Mouse (Mus musculus) right cerebral cortex, postnatal 10 days (tissue): ENCODE measurements around the gene Mrpl55.

Experiments
- DNase-seq, 2 experiments: peaks; one replicate each; pipeline ENCODE4 v3.0.0; 2021; ENCODE audit warnings: low spot score in 2 of 2

Gene Mrpl55

GRCm38 (mm10) chr11:59227604-59228121 lies 25.4 kb downstream of the Mrpl55 start:
- peak; percentile 55 to 69 for DNase-seq

- DNase-seq, result peak; percentile 97
Measured at GRCm38 (mm10) chr11:59228122-59228953, 26.1 kb downstream of the Mrpl55 start, which contains the start of gene Arf1. Gene Arf1 (minus strand): TSS chr11:59228270.

- peak; percentile 67 to 74 for DNase-seq
Measured at GRCm38 (mm10) chr11:59230144-59230760, 28.0 kb downstream of the Mrpl55 start.

- DNase-seq, result no peak
Measured at GRCm38 (mm10) chr11:59232797-59233196, 30.5 kb downstream of the Mrpl55 start.

- DNase-seq, result peak; percentile 69 to 73
Measured at GRCm38 (mm10) chr11:59238525-59239427, 36.5 kb downstream of the Mrpl55 start.

- DNase-seq, result no peak
Measured at GRCm38 (mm10) chr11:59239428-59239785, 37.1 kb downstream of the Mrpl55 start.

GRCm38 (mm10) chr11:59239796-59240195 lies 37.5 kb downstream of the Mrpl55 start:
- DNase-seq, result no peak

GRCm38 (mm10) chr11:59241841-59242240 lies 39.6 kb downstream of the Mrpl55 start:
- no peak for DNase-seq

GRCm38 (mm10) chr11:59243856-59244255 lies 41.6 kb downstream of the Mrpl55 start:
- no peak for DNase-seq

- DNase-seq, result no peak
Measured at GRCm38 (mm10) chr11:59248101-59248500, 45.8 kb downstream of the Mrpl55 start.
